Mouse (Mus musculus) neural tube, embryonic 12.5 days (tissue): ENCODE results near the gene Foxred2. TPM values are rescaled to one million over a fixed set of nuclear protein-coding genes. Genes with fewer than 3 reads are reported as not detected.

ENCODE experiments used
- ATAC-seq: fragments of 200-750 bp; cut with Nextera tagmentation; 2 replicates; pipeline ENCODE4 v1.8.0; 2017; ENCODE audit warnings: low read depth, mild to moderate bottlenecking, moderate TSS enrichment, moderate library complexity; ENCODE audit not compliant: low FRiP score
- H3K27ac ChIP-seq: fragments of 300-500 bp; sonication (generic); 2 replicates; pipeline ENCODE4 v1.5.1; 2016
- H3K27me3 ChIP-seq: fragments of 300-500 bp; sonication (generic); replicated peaks from 2 replicates; pipeline ENCODE4 v1.6.1; 2016; ENCODE audit warnings: mild to moderate bottlenecking
- H3K36me3 ChIP-seq: fragments of 300-500 bp; sonication (generic); 2 replicates; pipeline ENCODE4 v1.6.1; 2016; ENCODE audit warnings: mild to moderate bottlenecking
- H3K4me1 ChIP-seq: fragments of 300-500 bp; sonication (generic); 2 replicates; pipeline ENCODE4 v1.6.1; 2016
- H3K4me2 ChIP-seq: fragments of 300-500 bp; sonication (generic); replicated peaks from 2 replicates; pipeline ENCODE4 v1.6.1; 2016; ENCODE audit warnings: mild to moderate bottlenecking
- H3K4me3 ChIP-seq: fragments of 300-500 bp; sonication (generic); 2 replicates; pipeline ENCODE4 v1.5.1; 2016
- H3K9ac ChIP-seq: fragments of 300-500 bp; sonication (generic); 2 replicates; pipeline ENCODE4 v1.6.1; 2016; ENCODE audit warnings: mild to moderate bottlenecking
- H3K9me3 ChIP-seq: fragments of 300-500 bp; sonication (generic); 2 replicates; pipeline ENCODE4 v1.6.1; 2016; ENCODE audit warnings: mild to moderate bottlenecking
- WGBS: fragments of 180-500 bp; shearing (Covaris S2); methylation state at CpG from one replicate; pipeline ENCODE4 v1.1.7; 2016; 5-methylcytosine and 5-hydroxymethylcytosine counted together
- polyA plus RNA-seq: library from polyadenylated mRNA; unstranded; fragments of >200 nt; fragmentation: Nextera tagmentation; extraction: Ambion mirVana; gene quantifications from 2 replicates; pipeline ENCODE4 v1.2.1, GENCODE M21; 2016

The Foxred2 gene
- polyA plus RNA-seq, 1 experiment from 2014 or later = 6.2 TPM

DNA sequence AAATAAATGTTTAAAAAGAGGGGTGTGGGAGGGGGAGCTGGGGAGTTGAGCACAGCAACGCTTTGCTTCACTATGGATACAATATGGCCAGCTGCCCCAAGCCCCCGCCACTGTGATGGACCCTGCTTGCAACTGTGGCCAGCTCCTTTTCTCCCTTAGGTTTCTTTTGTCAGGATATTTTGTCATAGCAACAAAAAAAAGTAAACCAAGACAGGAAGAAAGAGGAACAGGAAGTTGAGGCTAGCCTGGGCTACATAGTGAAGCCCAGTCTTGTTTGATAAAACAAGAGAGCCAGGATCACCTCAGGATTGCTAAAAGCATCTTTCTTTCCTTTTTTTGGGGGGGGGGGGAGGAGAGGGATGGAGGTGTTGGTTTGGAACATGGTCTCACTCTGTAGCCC is 31.3 kb downstream of the Foxred2 start:
- no peak overlapping the region for H3K27ac ChIP-seq
- WGBS = 96% methylated on average over 2 of the region's 2 CpGs
- H3K9me3 ChIP-seq = no peaks in the 10 kb centered on the region
- H3K4me2 ChIP-seq = no peak overlapping the region
- H3K36me3 ChIP-seq = peaks cover 51% of the 10 kb centered on the region
- no peak for ATAC-seq
- peaks cover 18% of the 10 kb centered on the region for H3K4me1 ChIP-seq
- no peaks in the 10 kb centered on the region for H3K27me3 ChIP-seq
- no peak overlapping the region for H3K4me3 ChIP-seq
- no peak overlapping the region for H3K9ac ChIP-seq

DNA sequence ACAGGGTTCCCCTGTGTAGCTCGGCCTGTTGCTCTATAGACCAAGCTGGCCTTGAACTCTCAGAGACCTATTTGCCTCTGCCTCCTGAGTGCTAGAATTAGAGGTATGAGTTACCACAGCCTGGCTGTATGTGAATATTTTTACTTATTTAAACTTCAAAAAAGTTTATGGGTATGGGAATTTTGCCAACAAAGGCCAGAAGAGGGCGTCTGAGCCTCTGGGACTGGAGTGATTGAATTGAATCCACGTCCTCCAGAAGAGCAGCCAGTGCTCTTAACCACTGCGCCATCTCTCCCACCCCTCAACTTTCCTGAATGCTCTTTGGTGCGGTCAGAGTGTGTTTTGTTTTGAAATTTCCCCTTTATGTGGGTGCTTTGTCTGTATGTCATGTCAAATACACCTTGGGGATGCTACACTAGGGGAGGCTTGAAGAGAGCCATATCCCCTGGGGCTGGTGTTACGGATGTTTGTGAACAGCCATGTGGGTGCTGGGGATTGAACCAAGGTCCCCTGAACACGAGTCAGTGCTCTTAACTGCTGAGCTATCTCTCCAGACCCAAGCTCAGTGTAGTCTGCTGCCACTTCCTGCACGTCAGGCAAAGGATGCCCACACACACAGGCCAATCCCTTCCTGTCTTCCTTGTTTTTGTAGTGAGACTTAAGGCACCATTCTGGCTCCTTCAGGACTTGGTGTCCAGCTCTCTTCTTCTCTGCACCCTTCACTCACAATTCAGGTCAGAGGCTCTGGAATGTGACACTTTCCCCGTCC is 33.1 kb downstream of the Foxred2 start:
- peaks cover 62% of the 10 kb centered on the region for H3K36me3 ChIP-seq
- ATAC-seq = no peak
- H3K9ac ChIP-seq = no peak overlapping the region
- no peak overlapping the region for H3K4me2 ChIP-seq
- peaks cover 8% of the 10 kb centered on the region; the same call in 1 of the 2 replicates for H3K4me1 ChIP-seq
- H3K27me3 ChIP-seq = no peaks in the 10 kb centered on the region
- no peak overlapping the region for H3K27ac ChIP-seq
- H3K9me3 ChIP-seq = no peaks in the 10 kb centered on the region
- H3K4me3 ChIP-seq = no peak overlapping the region
- WGBS = 70% methylated on average over 9 of the region's 9 CpGs

DNA sequence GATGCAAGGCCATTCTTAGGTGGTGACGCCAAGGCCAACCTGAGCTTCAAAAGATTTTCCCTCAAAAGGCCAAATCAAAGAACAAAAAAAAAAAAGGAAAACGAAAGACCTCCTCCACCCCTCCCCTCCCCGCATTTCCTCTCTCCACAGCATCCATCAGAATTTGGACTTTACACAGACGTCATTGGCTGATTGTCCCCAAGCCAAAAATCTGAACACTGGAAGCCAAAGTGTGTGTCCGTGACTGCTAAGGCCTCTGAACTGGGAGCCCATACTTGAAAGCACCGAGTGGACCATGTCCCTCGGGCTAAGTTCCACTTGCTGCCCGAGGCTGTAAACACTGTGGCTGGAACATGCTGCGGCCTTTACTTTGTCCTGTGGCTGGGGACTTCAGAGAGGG is 33.8 kb downstream of the Foxred2 start:
- no peaks in the 10 kb centered on the region for H3K27me3 ChIP-seq
- H3K9me3 ChIP-seq = no peaks in the 10 kb centered on the region
- ATAC-seq = no peak
- H3K4me3 ChIP-seq = no peak overlapping the region
- peaks cover 68% of the 10 kb centered on the region for H3K36me3 ChIP-seq
- peaks cover 2% of the 10 kb centered on the region; the same call in 1 of the 2 replicates for H3K4me1 ChIP-seq
- no peak overlapping the region for H3K4me2 ChIP-seq
- WGBS = 89% methylated on average over 9 of the region's 9 CpGs
- H3K27ac ChIP-seq = no peak overlapping the region
- H3K9ac ChIP-seq = no peak overlapping the region

DNA sequence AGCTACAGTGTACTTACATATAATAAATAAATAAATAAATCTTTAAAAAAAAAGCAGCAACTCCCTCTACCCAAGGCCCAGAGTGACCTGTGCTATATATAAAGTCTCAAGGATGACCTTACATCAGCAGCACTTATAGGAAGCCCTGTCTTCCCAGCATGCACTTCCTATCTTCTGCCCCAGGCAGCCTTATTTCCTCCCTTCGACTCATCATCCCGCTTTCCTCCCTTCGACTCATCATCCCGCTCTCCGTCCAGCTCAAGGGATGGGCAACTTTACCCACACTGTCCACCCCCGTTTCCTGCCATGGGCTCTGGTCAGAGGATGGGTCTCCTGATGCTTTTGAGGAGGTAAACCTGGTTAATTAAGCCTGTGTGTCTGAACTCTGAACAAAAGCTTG is 34.9 kb downstream of the Foxred2 start:
- Histone ChIP-seq H3K36me3 (peaks cover 71% of the 10 kb centered on the region), H3K4me1 (no peaks in the 10 kb centered on the region), H3K4me2 (no peak overlapping the region), H3K9me3 (no peaks in the 10 kb centered on the region), H3K27ac (no peak overlapping the region), H3K4me3 (no peak overlapping the region), H3K9ac (0 out of 2 replicates have a peak overlapping the region, but pooled peaks have one; percentile 17), H3K27me3 (no peaks in the 10 kb centered on the region)
- no peak for ATAC-seq
- WGBS = 87% methylated on average over 6 of the region's 6 CpGs

DNA sequence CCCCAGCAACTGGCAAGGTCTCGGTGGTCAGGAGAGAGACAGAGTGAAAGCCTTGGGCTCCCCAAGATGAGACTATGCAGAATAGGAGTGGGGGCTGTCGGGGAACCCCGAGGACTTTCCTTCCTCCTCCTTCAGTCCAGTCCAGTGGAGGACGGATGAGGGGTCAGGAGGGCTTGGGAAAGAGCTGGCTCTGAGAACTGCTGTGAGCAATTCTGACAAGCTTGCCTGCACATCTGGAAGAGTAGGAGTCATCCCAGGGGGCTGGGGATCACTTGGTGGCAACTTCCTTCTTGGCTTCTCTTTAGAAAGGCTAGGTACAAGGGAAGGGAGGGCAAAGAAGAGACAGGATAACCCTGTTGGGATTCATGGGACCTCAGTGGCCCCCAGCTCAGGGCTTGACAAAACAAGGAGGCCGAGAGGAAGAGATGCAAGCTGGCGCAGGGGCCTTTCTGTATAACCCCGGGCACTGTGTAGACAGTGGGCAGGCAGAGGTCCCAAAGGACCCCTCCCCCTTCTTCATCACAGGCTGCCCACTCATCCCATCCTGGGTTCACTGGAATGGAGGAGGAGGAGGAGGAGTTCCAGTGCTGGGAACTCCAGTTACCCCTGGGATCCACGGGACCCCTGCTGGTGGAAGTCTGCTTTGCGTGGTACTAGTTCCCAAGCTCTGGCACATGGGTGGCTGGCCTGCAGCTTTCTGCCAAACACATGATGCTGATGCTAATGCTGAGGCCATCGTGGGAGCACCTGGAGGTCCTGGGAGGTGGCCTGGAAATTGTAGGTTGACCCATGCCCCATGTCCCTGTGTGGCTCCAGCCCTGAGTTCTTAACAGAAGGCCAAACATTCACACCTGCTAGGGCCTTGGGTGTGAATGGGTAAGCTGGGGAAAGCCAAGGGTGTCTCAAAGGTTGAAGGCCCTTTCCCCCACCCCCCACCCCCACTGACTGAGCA is 35.7 kb downstream of the Foxred2 start:
- H3K36me3 ChIP-seq = peaks cover 73% of the 10 kb centered on the region
- H3K9ac ChIP-seq = no peak overlapping the region
- H3K4me3 ChIP-seq = no peak overlapping the region
- no peak overlapping the region for H3K4me2 ChIP-seq
- no peak overlapping the region for H3K27ac ChIP-seq
- no peaks in the 10 kb centered on the region for H3K9me3 ChIP-seq
- ATAC-seq = no peak
- no peaks in the 10 kb centered on the region for H3K4me1 ChIP-seq
- 86% methylated on average over 10 of the region's 10 CpGs for WGBS
- no peaks in the 10 kb centered on the region for H3K27me3 ChIP-seq

DNA sequence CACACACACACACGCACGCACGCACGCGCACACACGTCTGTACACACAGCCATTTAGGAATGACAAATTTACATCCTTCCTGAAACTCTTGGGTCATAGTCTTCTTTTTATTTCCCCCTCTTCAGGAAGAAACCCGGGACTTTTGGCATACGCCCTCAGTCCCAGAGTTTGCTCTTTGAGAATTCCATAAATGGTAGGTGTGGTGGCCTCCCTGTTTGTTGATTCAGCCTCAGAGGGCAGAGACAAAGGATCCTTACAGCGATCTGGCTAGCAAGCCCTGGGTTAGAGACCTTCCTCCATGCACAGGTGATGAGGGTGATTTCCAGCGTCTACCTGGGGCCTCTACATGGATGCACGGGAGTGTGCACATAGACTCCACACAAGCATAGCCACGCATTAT is 37.1 kb downstream of the Foxred2 start:
- Histone ChIP-seq H3K4me1 (no peaks in the 10 kb centered on the region), H3K4me2 (no peak overlapping the region), H3K27me3 (no peaks in the 10 kb centered on the region), H3K9me3 (no peaks in the 10 kb centered on the region), H3K9ac (no peak overlapping the region), H3K4me3 (no peak overlapping the region), H3K27ac (no peak overlapping the region), H3K36me3 (peaks cover 79% of the 10 kb centered on the region)
- ATAC-seq = no peak
- WGBS = 91% methylated on average over 12 of the region's 12 CpGs

DNA sequence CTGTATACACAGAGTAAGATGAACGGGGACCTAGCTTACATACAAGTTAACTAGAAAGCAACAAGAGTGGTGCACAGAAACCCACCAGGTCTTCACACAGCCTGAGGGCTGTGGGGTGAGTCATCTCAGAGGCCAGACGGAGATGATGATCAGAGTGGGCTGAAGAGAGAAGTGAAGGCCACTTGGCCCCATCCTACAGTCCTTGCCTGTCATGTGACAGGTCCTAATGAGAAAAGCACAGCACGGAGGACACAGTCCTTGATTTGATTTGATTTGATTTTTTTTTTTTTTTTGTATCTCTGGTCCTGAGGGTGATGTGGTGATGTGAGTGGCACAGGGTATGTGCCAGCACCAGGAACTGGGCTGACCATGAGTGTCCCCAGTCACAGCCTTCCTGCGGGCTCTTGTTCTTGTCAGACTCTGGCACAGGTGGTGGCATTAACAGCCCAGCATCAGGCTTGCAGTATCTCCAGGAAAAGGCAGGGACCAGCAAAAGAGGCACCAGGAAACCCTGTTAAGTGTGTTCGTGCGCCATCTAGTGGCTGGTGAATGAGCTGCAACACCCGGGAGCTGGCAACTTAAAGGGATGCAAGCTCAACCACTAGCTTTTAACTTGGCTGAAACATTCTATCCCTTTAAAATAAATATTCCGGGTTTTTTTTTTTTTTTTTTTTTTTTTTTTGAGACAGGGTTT is 39.5 kb downstream of the Foxred2 start:
- Histone ChIP-seq H3K9me3 (no peaks in the 10 kb centered on the region), H3K27me3 (no peaks in the 10 kb centered on the region), H3K27ac (no peak overlapping the region), H3K4me1 (no peaks in the 10 kb centered on the region), H3K36me3 (peaks cover 64% of the 10 kb centered on the region), H3K4me2 (no peak overlapping the region), H3K9ac (no peak overlapping the region), H3K4me3 (no peak overlapping the region)
- WGBS = 43% methylated on average over 8 of the region's 8 CpGs
- no peak for ATAC-seq

DNA sequence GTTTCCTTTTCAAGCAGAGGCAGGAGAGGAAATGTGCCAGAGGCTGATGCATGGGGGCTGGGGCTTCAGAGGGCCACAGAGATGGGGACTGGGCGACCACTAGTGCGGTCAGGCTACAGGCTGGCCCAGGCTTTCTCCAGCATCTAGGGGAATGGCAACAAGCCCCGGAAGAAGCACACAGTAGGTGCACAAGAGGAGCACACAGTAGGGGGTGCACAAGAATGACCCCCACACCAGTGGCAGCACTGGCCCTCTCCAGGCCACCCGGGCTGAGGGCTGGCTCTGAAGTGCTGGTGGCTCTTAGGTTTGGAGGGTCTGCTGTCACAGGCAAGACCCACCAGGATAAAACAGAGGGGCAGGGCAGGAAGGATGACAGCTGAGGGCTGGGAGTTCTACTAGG is 41.2 kb downstream of the Foxred2 start:
- no peak overlapping the region for H3K4me3 ChIP-seq
- no peak overlapping the region for H3K27ac ChIP-seq
- 97% methylated on average over 4 of the region's 4 CpGs for WGBS
- no peaks in the 10 kb centered on the region for H3K4me1 ChIP-seq
- no peaks in the 10 kb centered on the region for H3K27me3 ChIP-seq
- H3K9me3 ChIP-seq = no peaks in the 10 kb centered on the region
- peaks cover 50% of the 10 kb centered on the region for H3K36me3 ChIP-seq
- no peak overlapping the region for H3K4me2 ChIP-seq
- ATAC-seq = no peak
- H3K9ac ChIP-seq = no peak overlapping the region

DNA sequence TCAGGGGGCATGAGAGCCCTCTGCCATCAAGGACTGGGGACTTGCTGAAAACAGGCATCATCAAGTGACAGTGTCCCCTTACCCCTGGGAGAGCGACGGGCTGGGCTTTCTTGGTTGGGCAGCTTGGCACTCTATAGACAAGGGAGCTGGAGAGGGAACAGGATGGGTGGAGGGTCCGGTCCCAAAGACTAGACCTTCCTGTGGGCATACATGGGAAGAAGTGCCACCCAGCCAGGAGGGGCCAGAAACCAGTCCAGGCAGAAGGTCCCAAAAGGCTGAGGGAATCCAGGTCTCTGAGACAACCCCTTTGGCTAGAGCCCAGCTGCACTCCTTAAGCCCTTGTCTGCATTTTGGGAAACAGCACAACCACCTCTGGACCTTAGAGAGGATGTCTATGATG is 42.0 kb downstream of the Foxred2 start:
- Histone ChIP-seq H3K36me3 (peaks cover 45% of the 10 kb centered on the region), H3K27ac (no peak overlapping the region), H3K9ac (no peak overlapping the region), H3K27me3 (no peaks in the 10 kb centered on the region), H3K9me3 (no peaks in the 10 kb centered on the region), H3K4me3 (no peak overlapping the region), H3K4me2 (no peak overlapping the region), H3K4me1 (no peaks in the 10 kb centered on the region)
- no peak for ATAC-seq
- WGBS = 97% methylated on average over 3 of the region's 3 CpGs

DNA sequence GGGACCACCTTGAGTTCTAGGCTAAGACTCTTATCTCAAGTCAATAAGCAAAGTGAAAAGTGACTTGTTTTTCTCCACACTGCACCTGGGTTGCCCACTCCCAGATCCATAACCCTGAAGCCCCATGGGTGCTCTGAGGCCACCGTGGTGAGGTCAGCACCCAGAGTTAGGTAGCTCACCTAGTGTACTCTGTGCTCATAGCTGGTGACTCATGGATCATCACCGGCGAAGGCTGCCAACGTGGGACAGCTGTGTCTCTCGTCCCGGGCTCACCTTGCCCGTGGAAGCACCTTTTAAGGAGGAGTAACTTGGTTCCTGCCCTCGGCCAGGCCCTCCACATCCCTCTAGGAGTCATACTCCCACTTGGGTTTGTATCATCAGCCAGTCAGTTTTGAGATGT is 43.5 kb downstream of the Foxred2 start:
- H3K27me3 ChIP-seq = no peaks in the 10 kb centered on the region
- no peak for ATAC-seq
- H3K27ac ChIP-seq = no peak overlapping the region
- no peaks in the 10 kb centered on the region for H3K4me1 ChIP-seq
- H3K36me3 ChIP-seq = peaks cover 34% of the 10 kb centered on the region
- no peak overlapping the region for H3K4me2 ChIP-seq
- no peak overlapping the region for H3K4me3 ChIP-seq
- no peaks in the 10 kb centered on the region for H3K9me3 ChIP-seq
- WGBS = 89% methylated on average over 8 of the region's 8 CpGs
- H3K9ac ChIP-seq = no peak overlapping the region

DNA sequence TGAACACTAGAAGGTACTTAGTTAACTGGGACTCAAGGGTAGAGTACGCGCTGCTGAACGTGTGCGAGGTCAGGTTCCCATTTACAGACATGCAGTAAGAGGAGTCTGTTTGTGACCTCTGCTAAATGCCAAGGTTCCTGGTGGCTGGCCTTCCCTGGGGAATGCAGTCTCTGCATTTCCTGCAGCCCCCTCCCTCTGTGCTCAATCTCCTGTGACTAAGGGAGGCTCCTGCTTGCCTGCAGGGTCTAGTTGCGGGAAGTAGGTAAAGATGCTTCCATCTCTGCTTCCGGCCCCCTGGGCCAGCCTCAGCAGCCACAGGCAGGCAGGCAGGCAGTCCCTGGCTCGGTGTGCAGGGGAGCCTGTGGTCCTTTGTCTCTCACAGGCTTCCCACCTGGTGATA is 43.9 kb downstream of the Foxred2 start:
- Histone ChIP-seq H3K27ac (no peak overlapping the region), H3K36me3 (peaks cover 32% of the 10 kb centered on the region), H3K4me3 (no peak overlapping the region), H3K4me1 (no peaks in the 10 kb centered on the region), H3K27me3 (no peaks in the 10 kb centered on the region), H3K4me2 (no peak overlapping the region), H3K9ac (no peak overlapping the region), H3K9me3 (no peaks in the 10 kb centered on the region)
- WGBS = 68% methylated on average over 7 of the region's 7 CpGs
- no peak for ATAC-seq

DNA sequence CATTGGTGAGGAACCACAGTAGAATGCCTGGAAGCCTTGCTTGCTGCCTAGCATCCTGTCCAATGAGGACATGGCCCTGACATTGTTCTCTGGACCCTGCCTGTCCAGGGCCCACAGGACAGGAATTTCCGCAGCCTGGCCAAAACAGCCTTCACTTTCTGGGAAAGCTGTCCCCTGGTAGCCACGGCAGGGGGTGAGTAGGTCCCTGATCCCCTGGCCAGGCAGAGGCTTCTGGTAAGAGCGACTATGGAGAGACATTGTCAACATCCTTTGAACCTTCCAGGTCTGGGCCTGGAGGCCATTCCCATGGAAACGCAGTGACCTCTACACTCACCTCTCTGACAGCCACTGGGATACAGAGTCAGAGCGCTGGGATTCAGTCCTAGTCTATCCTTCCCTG is 44.5 kb downstream of the Foxred2 start:
- Histone ChIP-seq H3K27me3 (no peaks in the 10 kb centered on the region), H3K27ac (no peak overlapping the region), H3K36me3 (peaks cover 31% of the 10 kb centered on the region), H3K4me1 (no peaks in the 10 kb centered on the region), H3K9ac (no peak overlapping the region), H3K9me3 (no peaks in the 10 kb centered on the region), H3K4me2 (no peak overlapping the region), H3K4me3 (no peak overlapping the region)
- no peak for ATAC-seq
- 63% methylated on average over 5 of the region's 5 CpGs for WGBS
